In the genomic region with DNA sequence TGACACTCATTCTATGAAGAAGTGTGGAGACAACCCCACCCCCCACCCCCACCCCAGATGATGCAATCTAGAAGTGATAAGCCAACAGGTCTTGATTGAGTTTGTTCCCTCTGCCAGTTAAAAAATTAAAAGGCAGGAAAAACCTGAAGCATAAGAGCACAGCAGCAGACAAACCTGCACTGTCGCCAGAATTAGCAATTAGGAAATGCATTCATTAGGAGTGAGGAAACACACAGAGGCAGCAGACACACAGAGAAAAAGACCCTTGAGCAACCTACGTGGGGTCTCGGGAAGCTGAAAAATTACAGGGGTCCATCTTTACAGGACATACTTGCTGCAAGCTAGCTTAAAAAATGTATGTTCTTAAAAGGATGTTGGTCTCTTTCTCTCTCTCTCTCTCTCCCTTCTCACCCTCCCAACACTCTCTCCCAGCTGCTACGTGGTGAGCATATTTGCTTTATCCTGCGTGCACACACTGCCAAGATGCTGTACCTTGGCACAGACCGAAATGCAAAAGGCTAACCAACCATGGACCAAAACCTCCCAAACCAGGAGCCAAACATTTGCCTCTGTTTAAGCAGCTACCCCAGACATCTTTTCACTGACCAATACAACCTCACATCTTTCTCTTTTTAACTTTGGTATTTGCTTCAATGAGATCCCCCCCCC, we compare ENCODE assay signal across 15 mouse cellular contexts.
DNase-seq lines count a peak whose midpoint lies in the region; ATAC-seq lines count a peak whose summit lies in the region.
"Had no signal": no experiment of that assay in that cellular context is flagged by ENCODE, and none has a peak within 500 bp of the region (broad histone marks: within the 10 kb centered on the region; RNA-seq: fewer than 3 reads in every experiment).

No protein-coding gene starts in this region.

- no peaks in the 10 kb centered on the region for H3K9me3 ChIP-seq in forebrain, embryonic 16.5 days (ENCODE audit: control insufficient read depth, low read length)
- H3K9me3 ChIP-seq: embryonic facial prominence, embryonic 15.5 days; limb, embryonic 10.5 days; liver, embryonic 15.5 days had no signal

- H3K27me3 ChIP-seq in forebrain, embryonic 16.5 days (replicated peaks; ENCODE audit: control insufficient read depth, insufficient read depth, low read length) = no peaks in the 10 kb centered on the region
- H3K27me3 ChIP-seq: embryonic facial prominence, embryonic 15.5 days; liver, embryonic 15.5 days had no signal

- peak overlapping the region; percentile 58 for H3K27ac ChIP-seq in forebrain, embryonic 16.5 days (ENCODE audit: low read length)
- H3K27ac ChIP-seq: embryonic facial prominence, embryonic 15.5 days; kidney, postnatal 0 days; limb, embryonic 10.5 days; liver, embryonic 15.5 days had no signal

- H3K36me3 ChIP-seq in forebrain, embryonic 16.5 days (ENCODE audit: control insufficient read depth, insufficient read depth) = no peaks in the 10 kb centered on the region
- H3K36me3 ChIP-seq: embryonic facial prominence, embryonic 15.5 days; limb, embryonic 10.5 days; liver, embryonic 15.5 days had no signal

- intact Hi-C loops in left cerebral cortex, postnatal 36 days (cut with DNase I) = no loop called here

- DNase-seq in frontal cortex, postnatal 25 days (ENCODE audit: low spot score in 2 of 2) = no peak
- peak; percentile 5 to 8 for DNase-seq in left cerebral cortex, postnatal 36 days (ENCODE audit: low spot score in 2 of 2)
- no peak for DNase-seq in left cerebral cortex, adult 8-10 months (ENCODE audit: low spot score in 2 of 2)
- DNase-seq in layer of hippocampus, postnatal 14 days (ENCODE audit: low spot score in 2 of 2) = peak; percentile 41 to 54
- no peak for DNase-seq in spleen, postnatal 14 days (ENCODE audit: low spot score in 2 of 2)
- DNase-seq: adrenal gland, postnatal 25 days; cerebellum, adult 11 months; heart, adult 18-20 months had no signal

- peak; percentile 96 for ATAC-seq in frontal cortex, adult (ENCODE audit: low TSS enrichment)
- peak; percentile 88 for ATAC-seq in forebrain, embryonic 16.5 days
- no peak for ATAC-seq in megakaryocyte-erythroid progenitor cell, adult 5-6 weeks (replicated peaks; ENCODE audit: low FRiP score, low TSS enrichment, poor library complexity, severe bottlenecking)

- peaks cover 9% of the 10 kb centered on the region for H3K4me1 ChIP-seq in forebrain, embryonic 16.5 days (replicated peaks; ENCODE audit: control insufficient read depth, insufficient read depth, low read length)
- H3K4me1 ChIP-seq: embryonic facial prominence, embryonic 15.5 days; limb, embryonic 10.5 days; liver, embryonic 15.5 days had no signal

- WGBS in forebrain, embryonic 16.5 days = 33% methylated on average over 6 of the region's 6 CpGs

- no peak overlapping the region for H3K4me3 ChIP-seq in forebrain, embryonic 16.5 days (replicated peaks; ENCODE audit: low read length)
- H3K4me3 ChIP-seq: embryonic facial prominence, embryonic 15.5 days; limb, embryonic 10.5 days; liver, embryonic 15.5 days had no signal

- 0 out of 2 replicates have a peak overlapping the region, but pooled peaks have one; percentile 13 for H3K9ac ChIP-seq in forebrain, embryonic 16.5 days (replicated peaks; ENCODE audit: low read depth, low read length)
- H3K9ac ChIP-seq: embryonic facial prominence, embryonic 15.5 days; liver, embryonic 15.5 days had no signal

- H3K4me2 ChIP-seq in forebrain, embryonic 16.5 days (ENCODE audit: low read length) = peak overlapping the region; percentile 17; the same call in 1 of the 2 replicates
- H3K4me2 ChIP-seq: embryonic facial prominence, embryonic 15.5 days; liver, embryonic 15.5 days had no signal

Comparison
In these comparisons a context has a peak if more than half of its experiments do, and no peak if none do; other contexts are left out.
1. DNase-seq: peak in left cerebral cortex, postnatal 36 days (2 of 2) and layer of hippocampus, postnatal 14 days (2 of 2); none in frontal cortex, postnatal 25 days (0 of 2), left cerebral cortex, adult 8-10 months (0 of 2) and spleen, postnatal 14 days (0 of 2).